Mouse (Mus musculus) erythroblast, embryonic 14.5 days (primary cell): ENCODE measurements around the gene Chchd3. TPM values are rescaled to one million over a fixed set of nuclear protein-coding genes. Genes with fewer than 3 reads are reported as not detected.

ENCODE experiments used
- H3K27me3 ChIP-seq: 2 replicates; pipeline ENCODE4 v1.6.1; 2012; ENCODE audit warnings: inconsistent platforms; ENCODE audit not compliant: control insufficient read depth
- H3K36me3 ChIP-seq: 2 replicates; pipeline ENCODE4 v1.6.1; 2012; ENCODE audit warnings: mild to moderate bottlenecking, inconsistent platforms; ENCODE audit not compliant: control insufficient read depth
- H3K4me1 ChIP-seq: 2 replicates; pipeline ENCODE4 v1.6.1; 2012; ENCODE audit warnings: inconsistent platforms; ENCODE audit not compliant: control insufficient read depth
- H3K4me3 ChIP-seq: replicated peaks from 2 replicates; pipeline ENCODE3; 2012; ENCODE audit warnings: moderate library complexity, mild to moderate bottlenecking, inconsistent platforms
- H3K9me3 ChIP-seq: 2 replicates; pipeline ENCODE4 v1.6.1; 2012; ENCODE audit warnings: low read length, inconsistent platforms, mixed read lengths; ENCODE audit not compliant: control insufficient read depth
- GATA1 ChIP-seq: IDR thresholded peaks from 2 replicates; pipeline ENCODE4 v1.6.1; 2012; ENCODE audit warnings: low read length, inconsistent platforms, mixed read lengths
- TAL1 ChIP-seq: IDR thresholded peaks from 3 replicates; pipeline ENCODE4 v1.6.1; 2012; ENCODE audit warnings: low read length, inconsistent platforms, mixed read lengths
- polyA plus RNA-seq: library from polyadenylated mRNA; stranded (reverse); fragments of >175 nt; gene quantifications from 2 replicates; pipeline ENCODE4 v1.2.3, GENCODE M21; 2012

The Chchd3 gene
- polyA plus RNA-seq, 1 experiment, result 13.0 TPM

DNA sequence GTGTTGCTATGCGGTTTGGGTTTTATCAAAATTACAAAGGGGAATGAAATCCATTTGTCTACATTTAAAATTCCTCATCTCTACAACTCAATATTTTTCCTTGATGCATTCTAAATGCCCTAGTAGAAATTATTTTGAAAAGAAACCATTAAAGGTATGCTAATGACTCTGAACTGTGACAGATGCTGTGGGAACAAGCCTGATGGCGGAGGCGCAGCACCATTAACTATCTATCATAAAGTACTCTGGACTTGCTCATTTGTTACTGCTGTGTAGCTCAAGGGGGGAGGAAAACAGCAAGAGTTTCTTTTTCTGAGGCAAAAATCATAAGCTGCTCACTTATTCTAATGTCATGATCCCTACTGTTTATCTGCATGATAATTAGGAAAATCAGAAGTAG lies 110.4 kb downstream of the Chchd3 start:
- Histone ChIP-seq H3K27me3 (no peaks in the 10 kb centered on the region), H3K4me3 (no peak overlapping the region), H3K4me1 (peaks cover 12% of the 10 kb centered on the region), H3K36me3 (peaks cover 2% of the 10 kb centered on the region; the same call in 1 of the 2 replicates), H3K9me3 (no peaks in the 10 kb centered on the region)
- TF ChIP-seq GATA1 (no peak), TAL1 (no peak)

DNA sequence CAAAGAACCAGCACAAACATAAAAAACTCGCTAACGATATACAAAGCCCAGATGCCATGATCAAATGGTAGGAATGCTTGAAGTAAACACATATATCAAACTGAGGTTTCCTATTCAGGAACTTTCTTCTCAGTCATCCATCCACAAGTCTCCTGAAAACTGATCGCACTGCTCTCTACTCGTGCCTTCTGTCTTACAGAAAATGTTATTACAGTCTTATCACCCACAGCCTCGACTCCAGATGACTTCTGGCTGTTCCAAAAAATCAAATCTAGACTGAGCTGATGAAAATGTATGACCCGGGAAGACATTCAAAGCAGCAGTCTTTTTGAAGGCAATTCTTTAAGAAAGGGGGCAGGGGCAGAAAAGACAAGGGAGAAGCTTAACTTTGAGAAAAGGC lies 112.8 kb downstream of the Chchd3 start:
- no peaks in the 10 kb centered on the region for H3K27me3 ChIP-seq
- H3K4me1 ChIP-seq, result peaks cover 12% of the 10 kb centered on the region
- H3K9me3 ChIP-seq, result no peaks in the 10 kb centered on the region
- no peak overlapping the region for H3K4me3 ChIP-seq
- no peak for TF ChIP-seq TAL1
- no peak for TF ChIP-seq GATA1
- no peaks in the 10 kb centered on the region for H3K36me3 ChIP-seq

DNA sequence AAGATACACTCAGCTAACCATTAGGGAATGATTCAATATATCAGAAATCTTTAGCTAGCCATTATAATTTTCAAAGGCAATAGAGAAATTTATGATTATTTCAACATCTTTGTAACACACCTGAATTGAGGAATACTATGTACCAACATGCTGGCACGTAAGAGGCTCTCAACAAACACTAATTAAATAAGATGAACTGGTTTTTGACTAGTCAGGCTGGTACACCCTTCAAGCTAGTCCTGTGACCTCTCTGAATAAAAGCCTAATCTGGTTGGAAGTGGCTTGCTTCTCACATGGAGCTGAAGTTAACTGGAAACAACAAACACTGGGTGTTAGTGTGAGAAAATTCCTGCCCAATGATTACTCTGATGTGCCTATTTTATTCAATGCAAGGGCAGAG lies 115.1 kb downstream of the Chchd3 start:
- no peak for TF ChIP-seq TAL1
- TF ChIP-seq GATA1, result no peak
- H3K36me3 ChIP-seq, result no peaks in the 10 kb centered on the region
- H3K9me3 ChIP-seq, result no peaks in the 10 kb centered on the region
- peaks cover 12% of the 10 kb centered on the region for H3K4me1 ChIP-seq
- H3K27me3 ChIP-seq, result no peaks in the 10 kb centered on the region
- H3K4me3 ChIP-seq, result no peak overlapping the region

DNA sequence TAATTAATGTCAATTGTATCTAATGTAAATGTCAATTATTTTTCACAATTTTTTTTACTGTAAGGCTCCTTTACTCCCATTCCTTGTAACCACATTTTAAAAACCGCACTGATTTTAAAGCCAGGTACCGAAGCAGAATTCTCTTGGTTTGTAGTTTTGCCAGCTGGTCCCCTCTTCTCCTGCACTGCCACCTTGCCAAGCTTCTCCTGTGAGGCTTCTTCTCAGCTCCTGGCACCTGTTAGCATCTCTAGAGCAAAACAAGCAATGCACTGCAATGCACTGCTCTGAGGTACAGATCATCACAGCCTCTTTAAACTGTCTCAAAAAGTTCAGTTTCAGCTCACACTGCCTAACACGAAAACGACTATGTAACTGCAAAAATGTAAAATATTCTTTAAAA lies 116.4 kb downstream of the Chchd3 start:
- TF ChIP-seq GATA1, result no peak
- TF ChIP-seq TAL1, result no peak
- H3K27me3 ChIP-seq, result no peaks in the 10 kb centered on the region
- H3K36me3 ChIP-seq, result no peaks in the 10 kb centered on the region
- no peak overlapping the region for H3K4me3 ChIP-seq
- no peaks in the 10 kb centered on the region for H3K9me3 ChIP-seq
- peaks cover 14% of the 10 kb centered on the region for H3K4me1 ChIP-seq

DNA sequence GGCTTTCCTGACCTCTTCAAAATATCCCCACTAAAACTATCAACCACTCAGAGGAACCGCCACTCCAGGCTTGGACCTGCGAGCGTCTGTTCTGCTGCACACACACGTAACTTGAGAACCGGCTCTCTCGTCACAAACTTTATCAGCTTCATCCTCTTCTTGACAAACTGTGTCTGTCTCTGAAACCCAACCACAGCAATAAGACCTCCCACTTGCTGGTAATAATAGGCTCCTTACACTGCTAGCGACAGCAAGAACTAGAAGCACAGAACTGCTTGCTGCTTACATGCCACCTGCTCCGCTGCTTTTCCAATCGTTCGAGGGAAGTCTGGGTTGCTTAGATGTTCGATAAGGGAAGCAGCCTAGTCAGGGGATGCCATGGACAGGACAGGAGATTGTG lies 119.8 kb downstream of the Chchd3 start:
- Histone ChIP-seq H3K4me3 (no peak overlapping the region), H3K27me3 (no peaks in the 10 kb centered on the region), H3K9me3 (no peaks in the 10 kb centered on the region), H3K36me3 (no peaks in the 10 kb centered on the region), H3K4me1 (peaks cover 2% of the 10 kb centered on the region)
- TF ChIP-seq TAL1 (no peak), GATA1 (no peak)

DNA sequence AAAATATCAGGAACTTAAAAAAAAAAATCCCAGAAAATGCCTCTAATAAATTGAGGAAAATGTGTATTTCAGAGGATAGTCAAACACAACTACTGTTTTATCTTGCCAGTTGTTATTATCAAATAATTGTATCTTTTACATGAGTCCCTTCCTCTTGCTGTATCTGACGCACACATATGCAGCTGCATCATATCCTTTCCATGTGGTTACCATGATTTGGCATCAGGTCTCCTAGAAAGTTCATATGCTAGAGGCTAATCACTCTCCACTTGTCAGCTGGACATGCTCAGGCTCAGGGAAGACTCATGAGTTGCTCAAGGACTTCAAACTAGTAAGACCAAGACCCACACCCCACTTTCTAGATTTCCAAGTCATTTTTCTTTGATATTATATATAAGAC lies 122.4 kb downstream of the Chchd3 start:
- TF ChIP-seq TAL1, result no peak
- no peak for TF ChIP-seq GATA1
- H3K27me3 ChIP-seq, result no peaks in the 10 kb centered on the region
- no peak overlapping the region for H3K4me3 ChIP-seq
- H3K36me3 ChIP-seq, result peaks cover 4% of the 10 kb centered on the region
- peaks cover 4% of the 10 kb centered on the region for H3K4me1 ChIP-seq
- H3K9me3 ChIP-seq, result no peaks in the 10 kb centered on the region

DNA sequence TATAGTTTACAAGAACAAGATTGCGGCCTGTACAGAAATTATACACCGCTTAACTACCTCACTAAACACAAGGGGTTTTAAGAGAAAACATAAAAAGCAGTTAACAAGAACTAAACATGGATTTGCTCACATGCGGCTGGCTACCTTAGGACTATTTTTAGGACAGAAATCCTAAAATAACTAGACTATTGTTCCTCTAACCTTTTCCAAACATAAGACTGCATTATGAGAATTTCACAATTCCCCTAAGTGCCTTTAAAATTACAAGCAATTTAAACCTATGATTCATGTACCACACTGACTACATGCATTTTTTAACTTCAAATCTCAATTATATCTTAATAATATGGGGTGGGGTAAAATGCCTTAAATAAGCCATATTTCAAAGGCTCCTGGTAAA lies 123.3 kb downstream of the Chchd3 start:
- TF ChIP-seq GATA1, result no peak
- no peak for TF ChIP-seq TAL1
- no peaks in the 10 kb centered on the region for H3K9me3 ChIP-seq
- H3K4me3 ChIP-seq, result no peak overlapping the region
- H3K27me3 ChIP-seq, result no peaks in the 10 kb centered on the region
- peaks cover 6% of the 10 kb centered on the region for H3K4me1 ChIP-seq
- H3K36me3 ChIP-seq, result peaks cover 4% of the 10 kb centered on the region

DNA sequence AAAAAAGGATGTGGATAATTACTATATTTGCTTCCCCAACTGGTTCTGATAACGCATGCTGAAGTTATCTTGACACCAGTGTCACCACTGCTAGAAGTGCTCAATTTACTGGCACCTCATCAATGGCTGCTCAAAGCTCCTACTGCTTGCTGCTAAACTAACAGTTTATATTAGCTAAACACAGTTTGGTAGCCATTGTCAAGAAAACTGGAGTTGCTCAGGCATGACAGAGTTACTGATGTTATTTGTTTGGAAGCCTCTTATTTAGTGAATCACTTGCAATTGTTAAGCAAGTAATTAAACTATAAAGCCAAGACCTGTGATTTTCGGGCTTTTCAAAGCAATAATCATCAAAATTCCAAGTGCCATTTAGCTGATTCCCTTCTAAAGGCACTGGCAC lies 123.7 kb downstream of the Chchd3 start:
- Histone ChIP-seq H3K4me1 (peaks cover 8% of the 10 kb centered on the region), H3K27me3 (no peaks in the 10 kb centered on the region), H3K4me3 (no peak overlapping the region), H3K9me3 (no peaks in the 10 kb centered on the region), H3K36me3 (peaks cover 4% of the 10 kb centered on the region)
- TF ChIP-seq GATA1, result no peak
- no peak for TF ChIP-seq TAL1

DNA sequence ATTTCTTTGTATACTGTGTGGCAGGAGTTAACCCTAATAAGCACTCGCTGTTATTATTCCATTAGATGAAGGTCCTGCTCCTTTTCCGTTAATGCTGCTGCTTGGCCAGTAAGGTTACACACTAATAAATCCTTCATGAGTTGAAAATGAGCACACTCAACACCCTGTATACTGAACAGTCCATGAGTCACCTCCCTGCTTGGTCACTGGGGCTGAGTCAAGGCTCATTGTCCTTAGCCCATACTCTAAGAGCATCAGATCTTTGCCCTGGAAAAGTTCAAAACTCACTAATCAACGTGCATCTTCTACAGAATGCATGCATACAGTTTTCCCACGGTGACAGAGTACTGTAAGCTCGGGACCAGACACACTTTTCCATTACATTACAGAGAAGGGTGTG lies 124.5 kb downstream of the Chchd3 start:
- H3K9me3 ChIP-seq, result no peaks in the 10 kb centered on the region
- H3K4me3 ChIP-seq, result no peak overlapping the region
- TF ChIP-seq TAL1 (no peak), GATA1 (no peak)
- H3K27me3 ChIP-seq, result no peaks in the 10 kb centered on the region
- peaks cover 11% of the 10 kb centered on the region for H3K4me1 ChIP-seq
- peaks cover 4% of the 10 kb centered on the region for H3K36me3 ChIP-seq

DNA sequence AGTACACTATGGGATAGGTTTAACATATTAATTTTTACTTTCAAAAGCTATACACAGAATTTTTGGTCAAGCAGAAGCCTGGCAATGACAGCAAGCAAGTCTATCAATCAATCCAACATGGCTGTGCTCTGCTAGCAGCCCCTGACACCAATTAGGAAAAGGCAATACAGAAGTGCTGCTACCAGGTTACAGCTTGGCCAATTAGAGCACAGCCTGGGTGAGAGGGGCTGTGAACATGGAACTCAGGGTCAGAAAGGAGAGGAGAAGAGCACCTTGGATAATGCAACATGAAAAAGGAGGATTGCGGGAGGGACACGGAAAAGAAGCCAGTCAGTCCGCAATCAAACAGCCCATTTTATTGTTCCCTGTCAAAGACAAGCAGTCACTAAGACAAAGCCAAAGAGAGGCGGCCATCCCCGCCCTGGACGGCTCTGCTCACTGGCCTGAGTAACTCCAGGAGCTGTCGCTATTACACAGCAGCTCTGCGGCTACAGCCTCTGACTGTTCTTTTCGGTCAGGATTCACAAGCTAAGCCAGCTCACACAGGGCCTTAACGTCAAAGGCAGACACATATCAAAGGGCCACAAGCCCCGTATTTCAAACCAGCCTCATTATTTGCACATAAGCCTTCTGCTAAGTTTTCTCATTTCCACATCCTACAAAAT lies 128.8 kb downstream of the Chchd3 start:
- TF ChIP-seq TAL1 (no peak), GATA1 (no peak)
- H3K36me3 ChIP-seq, result peaks cover 4% of the 10 kb centered on the region
- no peaks in the 10 kb centered on the region for H3K27me3 ChIP-seq
- H3K4me1 ChIP-seq, result peaks cover 12% of the 10 kb centered on the region
- no peaks in the 10 kb centered on the region for H3K9me3 ChIP-seq
- H3K4me3 ChIP-seq, result no peak overlapping the region
